Mouse (Mus musculus) embryonic facial prominence, embryonic 15.5 days (tissue): ENCODE measurements at regions not wholly inside any gene's neighbourhood (a gene's known extent, or its start where the extent isn't known, plus 50 kb on each side); places are given as distances from the start of the nearest gene placed in this dataset.

Experiments used
- ATAC-seq: fragments of 200-750 bp; cut with Nextera tagmentation; 2 replicates; pipeline ENCODE4 v1.8.0; 2017; ENCODE audit warnings: low read depth, moderate TSS enrichment; ENCODE audit not compliant: insufficient number of reproducible peaks, low FRiP score, low TSS enrichment
- H3K27ac ChIP-seq: fragments of 300-500 bp; sonication (generic); replicated peaks from 2 replicates; pipeline ENCODE4 v1.5.1; 2015; ENCODE audit warnings: mild to moderate bottlenecking, inconsistent platforms
- H3K27me3 ChIP-seq: fragments of 300-500 bp; sonication (generic); 2 replicates; pipeline ENCODE4 v1.6.1; 2015; ENCODE audit warnings: inconsistent platforms
- H3K36me3 ChIP-seq: fragments of 300-500 bp; sonication (generic); 2 replicates; pipeline ENCODE4 v1.6.1; 2015; ENCODE audit warnings: mild to moderate bottlenecking, inconsistent platforms
- H3K4me1 ChIP-seq: fragments of 300-500 bp; sonication (generic); 2 replicates; pipeline ENCODE4 v1.6.1; 2015; ENCODE audit warnings: inconsistent platforms
- H3K4me2 ChIP-seq: fragments of 300-500 bp; sonication (generic); replicated peaks from 2 replicates; pipeline ENCODE4 v1.6.1; 2015; ENCODE audit warnings: mild to moderate bottlenecking, inconsistent platforms
- H3K4me3 ChIP-seq: fragments of 300-500 bp; sonication (generic); replicated peaks from 2 replicates; pipeline ENCODE4 v1.5.1; 2015; ENCODE audit warnings: mild to moderate bottlenecking, inconsistent platforms
- H3K9ac ChIP-seq: fragments of 300-500 bp; sonication (generic); 2 replicates; pipeline ENCODE4 v1.6.1; 2015; ENCODE audit warnings: inconsistent platforms
- H3K9me3 ChIP-seq: fragments of 300-500 bp; sonication (generic); replicated peaks from 2 replicates; pipeline ENCODE4 v1.6.1; 2016; ENCODE audit warnings: inconsistent platforms
- WGBS: fragments of 180-500 bp; shearing (Covaris S2); methylation state at CpG from one replicate; pipeline ENCODE4 v1.1.7; 2015; 5-methylcytosine and 5-hydroxymethylcytosine counted together

- H3K9me3 ChIP-seq, result no peaks in the 10 kb centered on the region; the same call in 1 of the 2 replicates
- no peak overlapping the region for H3K4me3 ChIP-seq
- no peaks in the 10 kb centered on the region for H3K36me3 ChIP-seq
- H3K27me3 ChIP-seq, result no peaks in the 10 kb centered on the region
- no peak overlapping the region for H3K27ac ChIP-seq
- no peak overlapping the region for H3K9ac ChIP-seq
- WGBS, result 85% methylated on average over 8 of the region's 8 CpGs
- H3K4me2 ChIP-seq, result no peak overlapping the region
- no peaks in the 10 kb centered on the region for H3K4me1 ChIP-seq
- no peak for ATAC-seq
Measured at GRCm38 (mm10) chr4:127826988-127827387, 143.8 kb downstream of the CK137956 start.

GRCm38 (mm10) chr4:127819501-127819900 lies 151.2 kb downstream of the CK137956 start:
- H3K27ac ChIP-seq, result no peak overlapping the region
- no peak overlapping the region for H3K4me2 ChIP-seq
- no peaks in the 10 kb centered on the region for H3K4me1 ChIP-seq
- no peak overlapping the region for H3K4me3 ChIP-seq
- no peaks in the 10 kb centered on the region for H3K36me3 ChIP-seq
- 72% methylated on average over 8 of the region's 8 CpGs for WGBS
- no peaks in the 10 kb centered on the region; the same call in 1 of the 2 replicates for H3K9me3 ChIP-seq
- H3K27me3 ChIP-seq, result no peaks in the 10 kb centered on the region
- ATAC-seq, result no peak
- H3K9ac ChIP-seq, result no peak overlapping the region

- H3K9me3 ChIP-seq, result no peaks in the 10 kb centered on the region; the same call in 1 of the 2 replicates
- no peak overlapping the region for H3K9ac ChIP-seq
- H3K27ac ChIP-seq, result no peak overlapping the region
- H3K4me2 ChIP-seq, result no peak overlapping the region
- H3K4me1 ChIP-seq, result no peaks in the 10 kb centered on the region
- ATAC-seq, result no peak
- H3K27me3 ChIP-seq, result no peaks in the 10 kb centered on the region
- H3K4me3 ChIP-seq, result no peak overlapping the region
- WGBS, result 70% methylated on average over 4 of the region's 5 CpGs
- no peaks in the 10 kb centered on the region for H3K36me3 ChIP-seq
Measured at GRCm38 (mm10) chr4:127819009-127819408, 151.7 kb downstream of the CK137956 start.

DNA sequence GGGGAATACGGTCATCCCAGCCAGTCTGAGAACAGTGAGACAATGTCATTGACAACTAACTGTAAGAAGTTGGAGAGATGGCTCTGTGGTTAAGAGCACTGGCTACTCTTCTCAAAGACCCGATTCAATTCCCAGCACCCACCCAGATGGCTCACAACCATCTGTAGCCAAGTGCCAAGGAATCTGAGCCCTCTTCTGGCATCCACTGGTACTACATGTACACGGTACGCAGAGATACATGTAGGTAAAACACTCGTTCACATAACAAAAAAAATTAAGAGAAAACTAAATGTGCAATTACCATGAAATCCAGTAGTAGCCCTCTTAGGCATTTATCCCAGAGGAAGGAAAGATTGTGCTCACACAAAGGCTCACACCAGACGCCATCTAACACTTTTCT lies 156.1 kb downstream of the CK137956 start:
- Histone ChIP-seq H3K27ac (no peak overlapping the region), H3K4me2 (no peak overlapping the region), H3K4me3 (no peak overlapping the region), H3K27me3 (no peaks in the 10 kb centered on the region), H3K9me3 (no peaks in the 10 kb centered on the region), H3K4me1 (no peaks in the 10 kb centered on the region), H3K9ac (no peak overlapping the region), H3K36me3 (no peaks in the 10 kb centered on the region)
- ATAC-seq, result no peak
- WGBS, result 91% methylated on average over 6 of the region's 6 CpGs

GRCm38 (mm10) chr4:127812047-127812545 lies 158.7 kb downstream of the CK137956 start:
- no peaks in the 10 kb centered on the region for H3K9me3 ChIP-seq
- WGBS, result 80% methylated on average over 3 of the region's 3 CpGs
- ATAC-seq, result no peak

DNA sequence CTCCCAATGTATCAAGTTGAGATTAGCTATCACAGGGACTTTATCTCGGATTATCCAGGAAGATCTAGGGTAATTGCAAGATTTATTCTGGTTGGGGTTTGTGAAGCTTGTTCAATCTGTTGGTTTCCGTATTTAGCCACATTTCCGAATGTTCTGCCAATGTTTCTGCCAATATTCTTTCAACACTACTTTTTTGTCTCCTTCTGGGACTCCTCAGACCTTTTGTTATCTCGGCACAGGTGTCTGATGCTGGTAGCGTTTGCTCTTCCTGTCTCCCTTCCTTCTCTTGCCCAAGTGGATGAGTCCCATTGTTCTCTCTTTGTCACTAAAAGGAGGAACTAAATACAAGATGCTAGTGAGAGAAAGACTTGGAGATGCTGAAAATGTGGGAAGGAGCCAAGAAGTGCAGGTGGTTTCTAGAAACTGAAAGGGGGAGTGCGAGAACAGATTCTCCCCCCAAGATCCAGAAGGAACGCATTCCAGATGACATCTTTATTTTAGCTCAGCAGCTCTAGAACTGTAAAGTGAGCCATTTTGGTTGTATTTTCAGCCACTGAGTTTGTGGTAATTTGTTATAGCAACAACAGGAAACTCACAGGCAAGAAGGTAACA lies 159.7 kb downstream of the CK137956 start:
- Histone ChIP-seq H3K9me3 (no peaks in the 10 kb centered on the region), H3K9ac (no peak overlapping the region), H3K27me3 (no peaks in the 10 kb centered on the region), H3K4me2 (no peak overlapping the region), H3K4me1 (no peaks in the 10 kb centered on the region), H3K4me3 (no peak overlapping the region), H3K36me3 (no peaks in the 10 kb centered on the region), H3K27ac (no peak overlapping the region)
- ATAC-seq, result no peak
- 82% methylated on average over 7 of the region's 7 CpGs for WGBS

More at GRCm38 (mm10) chr4:127812047-127812545, 158.7 kb downstream of the CK137956 start:
- no peak overlapping the region for H3K4me3 ChIP-seq
- no peak overlapping the region for H3K27ac ChIP-seq
- H3K27me3 ChIP-seq, result no peaks in the 10 kb centered on the region
- H3K4me1 ChIP-seq, result no peaks in the 10 kb centered on the region
- no peaks in the 10 kb centered on the region for H3K36me3 ChIP-seq
- H3K4me2 ChIP-seq, result no peak overlapping the region
- H3K9ac ChIP-seq, result no peak overlapping the region

- no peak overlapping the region for H3K9ac ChIP-seq
- H3K36me3 ChIP-seq, result no peaks in the 10 kb centered on the region
- WGBS, result 65% methylated on average over 6 of the region's 6 CpGs
- H3K9me3 ChIP-seq, result no peaks in the 10 kb centered on the region
- no peaks in the 10 kb centered on the region for H3K4me1 ChIP-seq
- H3K27me3 ChIP-seq, result no peaks in the 10 kb centered on the region
- no peak overlapping the region for H3K4me2 ChIP-seq
- H3K4me3 ChIP-seq, result no peak overlapping the region
- no peak for ATAC-seq
- H3K27ac ChIP-seq, result no peak overlapping the region
Measured at GRCm38 (mm10) chr4:127809006-127809405, 161.7 kb downstream of the CK137956 start.

DNA sequence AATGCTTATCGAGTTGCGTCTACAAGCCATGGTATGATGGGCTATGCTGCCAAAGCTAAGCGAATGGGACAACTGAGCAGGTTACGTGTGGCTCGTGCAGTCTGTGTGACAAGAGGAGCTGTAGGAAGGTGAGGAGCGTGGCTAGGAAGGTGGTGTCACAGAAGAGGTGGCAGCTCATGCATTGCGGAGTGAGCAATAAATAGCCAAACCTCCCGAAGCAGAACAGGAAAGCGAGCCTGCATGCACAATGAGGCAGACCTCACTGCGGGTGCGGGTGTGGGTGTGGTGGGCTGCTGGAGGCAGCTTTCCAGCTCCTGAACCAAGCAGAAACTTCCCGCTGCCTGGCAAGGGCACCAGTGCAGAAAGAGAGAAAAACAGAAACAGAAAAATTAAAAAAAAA lies 181.5 kb downstream of the CK137956 start:
- 78% methylated on average over 12 of the region's 12 CpGs for WGBS
- no peak overlapping the region for H3K9ac ChIP-seq
- H3K27ac ChIP-seq, result no peak overlapping the region
- H3K27me3 ChIP-seq, result no peaks in the 10 kb centered on the region
- no peak overlapping the region for H3K4me3 ChIP-seq
- H3K4me1 ChIP-seq, result no peaks in the 10 kb centered on the region
- no peaks in the 10 kb centered on the region for H3K36me3 ChIP-seq
- no peaks in the 10 kb centered on the region for H3K9me3 ChIP-seq
- no peak overlapping the region for H3K4me2 ChIP-seq
- ATAC-seq, result no peak

DNA sequence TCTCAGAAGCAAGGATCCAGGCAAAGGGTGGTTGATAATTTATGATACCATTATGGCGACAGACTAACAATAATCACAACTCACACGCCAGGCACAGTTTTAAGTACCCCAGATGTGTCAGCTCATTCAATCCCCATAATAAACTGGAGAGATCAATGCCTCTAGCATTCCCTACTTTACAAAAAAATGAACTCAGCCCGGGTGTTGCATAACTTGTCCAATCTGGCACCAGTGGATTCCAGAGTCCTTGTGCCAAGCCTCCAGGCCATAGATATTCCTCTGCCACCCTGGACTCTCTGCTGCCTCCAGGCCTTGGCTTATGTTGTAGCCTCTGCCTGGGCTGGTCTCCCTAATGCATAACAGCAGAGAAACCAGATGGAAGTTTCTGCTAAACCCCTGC lies 185.0 kb downstream of the CK137956 start:
- H3K4me3 ChIP-seq, result no peak overlapping the region
- no peaks in the 10 kb centered on the region for H3K9me3 ChIP-seq
- H3K9ac ChIP-seq, result no peak overlapping the region
- H3K4me1 ChIP-seq, result no peaks in the 10 kb centered on the region
- ATAC-seq, result no peak
- no peak overlapping the region for H3K4me2 ChIP-seq
- WGBS, result 75% methylated on average over 3 of the region's 3 CpGs
- no peaks in the 10 kb centered on the region for H3K27me3 ChIP-seq
- H3K36me3 ChIP-seq, result no peaks in the 10 kb centered on the region
- H3K27ac ChIP-seq, result no peak overlapping the region

- ATAC-seq, result no peak
- 47% methylated on average over 5 of the region's 5 CpGs for WGBS
- no peak overlapping the region for H3K27ac ChIP-seq
Measured at GRCm38 (mm10) chr4:127771966-127772500, 198.7 kb downstream of the CK137956 start.

DNA sequence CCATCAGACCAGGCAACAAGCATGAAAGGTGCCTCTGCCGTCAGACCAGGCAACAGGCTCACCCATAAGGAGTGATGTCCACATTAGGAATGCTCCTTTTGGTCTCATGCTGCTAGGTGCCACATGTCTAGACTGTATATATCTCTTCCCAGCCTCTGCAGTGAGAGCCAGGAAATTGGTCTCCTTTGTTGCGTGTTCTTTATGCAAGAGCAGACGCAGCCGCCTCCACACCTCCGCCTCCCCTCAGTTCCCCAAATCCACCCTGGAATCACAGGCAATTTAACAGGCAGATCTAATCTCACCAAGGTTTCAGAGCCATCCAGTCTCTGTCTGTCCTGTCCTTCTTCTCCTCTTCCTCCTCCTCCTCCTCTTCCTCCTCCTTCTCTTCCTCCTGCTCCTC lies 207.0 kb downstream of the CK137956 start:
- H3K9me3 ChIP-seq, result no peaks in the 10 kb centered on the region
- no peaks in the 10 kb centered on the region for H3K27me3 ChIP-seq
- ATAC-seq, result no peak
- WGBS, result 87% methylated on average over 5 of the region's 5 CpGs
- no peak overlapping the region for H3K9ac ChIP-seq
- no peak overlapping the region for H3K27ac ChIP-seq
- H3K4me1 ChIP-seq, result no peaks in the 10 kb centered on the region
- H3K36me3 ChIP-seq, result no peaks in the 10 kb centered on the region
- H3K4me2 ChIP-seq, result no peak overlapping the region
- no peak overlapping the region for H3K4me3 ChIP-seq

More at GRCm38 (mm10) chr4:127771966-127772500, 198.7 kb downstream of the CK137956 start:
- H3K27me3 ChIP-seq, result no peaks in the 10 kb centered on the region
- H3K4me1 ChIP-seq, result no peaks in the 10 kb centered on the region
- H3K9ac ChIP-seq, result no peak overlapping the region
- H3K9me3 ChIP-seq, result no peaks in the 10 kb centered on the region
- H3K4me3 ChIP-seq, result no peak overlapping the region
- no peaks in the 10 kb centered on the region for H3K36me3 ChIP-seq
- no peak overlapping the region for H3K4me2 ChIP-seq

GRCm38 (mm10) chr4:127758961-127759360 lies 211.8 kb downstream of the CK137956 start:
- H3K27ac ChIP-seq, result no peak overlapping the region
- no peaks in the 10 kb centered on the region for H3K4me1 ChIP-seq
- H3K36me3 ChIP-seq, result no peaks in the 10 kb centered on the region
- no peak overlapping the region for H3K9ac ChIP-seq
- ATAC-seq, result no peak
- 70% methylated on average over 9 of the region's 9 CpGs for WGBS
- no peaks in the 10 kb centered on the region for H3K27me3 ChIP-seq
- H3K4me3 ChIP-seq, result no peak overlapping the region
- no peaks in the 10 kb centered on the region for H3K9me3 ChIP-seq
- no peak overlapping the region for H3K4me2 ChIP-seq
